Mouse (Mus musculus) A20 (cell line): ENCODE results near the gene Fam43b.
"Not testable (repeated sequence)": the region's sequence is repeated elsewhere in the genome, so short reads cannot be mapped to it uniquely, and the experiment has no call there.

Experiments
- DNase-seq: peaks from one replicate; pipeline ENCODE4 v3.0.0-alpha.2; 2011; ENCODE audit warnings: low read depth, low spot score

Fam43b gene

GRCm38 (mm10) chr4:138395971-138396645, at the start of gene Fam43b:
Gene Fam43b (minus strand): TSS chr4:138396528.
- DNase-seq: no peak

GRCm38 (mm10) chr4:138444941-138445340, 48.6 kb upstream of the Fam43b start:
- DNase-seq: no peak

GRCm38 (mm10) chr4:138440062-138440461, 43.7 kb upstream of the Fam43b start:
- DNase-seq: no peak

- DNase-seq: peak; percentile 95
Measured at GRCm38 (mm10) chr4:138434347-138435316, 38.3 kb upstream of the Fam43b start, which contains the start of gene Mul1. Gene Mul1 (plus strand): TSS chr4:138434671.

GRCm38 (mm10) chr4:138431340-138431739, 35.0 kb upstream of the Fam43b start:
- no peak for DNase-seq

GRCm38 (mm10) chr4:138429778-138430177, 33.5 kb upstream of the Fam43b start:
- peak; percentile 60 for DNase-seq

- DNase-seq: peak; percentile 64
Measured at GRCm38 (mm10) chr4:138426778-138427705, 30.7 kb upstream of the Fam43b start.

- DNase-seq: not testable (repeated sequence)
Measured at GRCm38 (mm10) chr4:138425604-138426003, 29.3 kb upstream of the Fam43b start.

- DNase-seq: no peak
Measured at GRCm38 (mm10) chr4:138425028-138425427, 28.7 kb upstream of the Fam43b start.

- DNase-seq: no peak
Measured at GRCm38 (mm10) chr4:138418340-138418957, 22.1 kb upstream of the Fam43b start.

GRCm38 (mm10) chr4:138417882-138418281, 21.6 kb upstream of the Fam43b start:
- no peak for DNase-seq

- DNase-seq: no peak
Measured at GRCm38 (mm10) chr4:138416414-138416813, 20.1 kb upstream of the Fam43b start.

GRCm38 (mm10) chr4:138415991-138416390, 19.7 kb upstream of the Fam43b start:
- no peak for DNase-seq

- no peak for DNase-seq
Measured at GRCm38 (mm10) chr4:138414725-138415124, 18.4 kb upstream of the Fam43b start.

GRCm38 (mm10) chr4:138411504-138412121, 15.3 kb upstream of the Fam43b start:
- no peak for DNase-seq

GRCm38 (mm10) chr4:138411011-138411410, 14.7 kb upstream of the Fam43b start:
- no peak for DNase-seq

- DNase-seq: peak; percentile 55
Measured at GRCm38 (mm10) chr4:138407479-138408194, 11.3 kb upstream of the Fam43b start.

GRCm38 (mm10) chr4:138404806-138405205, 8.5 kb upstream of the Fam43b start:
- DNase-seq: peak; percentile 46

GRCm38 (mm10) chr4:138396711-138397110, 383 bp upstream of the Fam43b start:
- no peak for DNase-seq
